Comparison of ENCODE assay signal across 25 mouse cellular contexts in the genomic region with DNA sequence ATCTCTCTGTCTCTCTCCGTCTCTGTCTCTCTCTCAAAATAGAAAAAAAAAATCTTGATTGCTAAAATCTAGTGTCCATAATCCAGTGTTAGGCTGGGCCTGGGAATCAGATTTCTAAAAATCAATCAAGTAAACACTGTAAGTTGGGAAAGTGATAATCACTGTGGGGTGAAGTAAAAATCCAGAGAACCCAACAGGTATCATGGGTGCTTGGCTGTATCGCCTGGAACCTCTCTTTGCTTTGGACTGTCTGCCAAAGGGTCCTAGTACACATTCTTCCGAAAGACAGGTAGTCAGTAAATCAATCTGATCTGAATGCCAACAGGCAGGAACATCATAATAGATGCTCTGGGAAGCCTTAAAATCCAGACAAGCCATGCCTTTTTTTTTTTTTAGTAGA.
"Had no signal": no experiment of that assay in that cellular context is flagged by ENCODE, and none has a peak within 500 bp of the region (broad histone marks: within the 10 kb centered on the region; RNA-seq: fewer than 3 reads in every experiment).

No protein-coding gene starts in this region.

- H3K27ac ChIP-seq: gastrocnemius, adult 2 months; intestine, embryonic 15.5 days; layer of hippocampus, adult 2 months; left cerebral cortex, adult 2 months; limb, embryonic 15.5 days; liver, embryonic 12.5 days; liver, embryonic 14.5 days had no signal

- H3K27me3 ChIP-seq: heart, embryonic 12.5 days; hindbrain, embryonic 12.5 days; intestine, embryonic 15.5 days; limb, embryonic 13.5 days; limb, embryonic 15.5 days; liver, embryonic 12.5 days had no signal

- H3K9ac ChIP-seq: heart, embryonic 12.5 days; hindbrain, embryonic 12.5 days; intestine, embryonic 15.5 days; limb, embryonic 13.5 days; limb, embryonic 15.5 days; liver, embryonic 12.5 days; liver, embryonic 14.5 days had no signal

- H3K4me3 ChIP-seq: gastrocnemius, adult 2 months; heart, embryonic 10.5 days; heart, embryonic 12.5 days; hindbrain, embryonic 10.5 days; hindbrain, embryonic 12.5 days; intestine, embryonic 15.5 days; layer of hippocampus, adult 2 months; left cerebral cortex, adult 2 months; limb, embryonic 13.5 days; limb, embryonic 15.5 days; liver, embryonic 12.5 days had no signal

- DNase-seq: gastrocnemius, adult 2 months; gastrocnemius, postnatal 10 days; gastrocnemius, postnatal 25 days; heart, adult 18-20 months; heart, postnatal 10 days; heart, postnatal 4 days; kidney, adult 18-20 months; kidney, adult 9 months; kidney, postnatal 10 days; kidney, postnatal 25 days; kidney, postnatal 4 days had no signal

- H3K4me1 ChIP-seq: liver, embryonic 12.5 days had no signal

- ATAC-seq: hindbrain, embryonic 16.5 days; inflammation-experienced regulatory T-cells, adult 6 months; intestine, embryonic 15.5 days; intestine, postnatal 0 days; liver, embryonic 12.5 days had no signal

- H3K4me2 ChIP-seq: heart, embryonic 12.5 days; hindbrain, embryonic 12.5 days; intestine, embryonic 15.5 days; limb, embryonic 13.5 days; limb, embryonic 15.5 days; liver, embryonic 12.5 days had no signal

- H3K36me3 ChIP-seq: heart, embryonic 10.5 days; hindbrain, embryonic 10.5 days; hindbrain, embryonic 12.5 days; intestine, embryonic 15.5 days; limb, embryonic 13.5 days; limb, embryonic 15.5 days; liver, embryonic 12.5 days had no signal

- H3K9me3 ChIP-seq: heart, embryonic 10.5 days; heart, embryonic 12.5 days; hindbrain, embryonic 10.5 days; hindbrain, embryonic 12.5 days; intestine, embryonic 15.5 days; limb, embryonic 13.5 days; limb, embryonic 15.5 days; liver, embryonic 12.5 days had no signal
